Mouse (Mus musculus) bone marrow, adult 2 months (tissue): ENCODE data around the gene Ddx28.
A peak's percentile ranks its signal among the peaks of the same experiment; 100 is the strongest.

ENCODE experiments used
- CTCF ChIP-seq: fragments of 200-500 bp; IDR thresholded peaks from 2 replicates; pipeline ENCODE4 v1.5.1; 2011; ENCODE audit warnings: low read length, control low read depth; ENCODE audit not compliant: control insufficient read depth, insufficient read depth
- POLR2A ChIP-seq: fragments of 200-500 bp; IDR thresholded peaks from 2 replicates; pipeline ENCODE4 v1.6.1; 2011; ENCODE audit warnings: low read depth, mild to moderate bottlenecking, control low read depth, low read length, borderline replicate concordance; ENCODE audit not compliant: control insufficient read depth

GRCm38 (mm10) chr8:105965905-105966341, 45.8 kb downstream of the Ddx28 start, which contains the start of gene Slc12a4:
- TF ChIP-seq POLR2A, result peak; percentile 53; the same call in 1 of the 2 replicates
- no peak for TF ChIP-seq CTCF
